Mouse (Mus musculus): ENCODE results near the gene Serpinb9e. TPM values are rescaled to one million over a fixed set of nuclear protein-coding genes. Genes with fewer than 3 reads are reported as not detected.
"Not testable (repeated sequence)": the region's sequence is repeated elsewhere in the genome, so short reads cannot be mapped to it uniquely, and the experiment has no call there.

The Serpinb9e gene
- polyA plus RNA-seq (2015; fragmentation: Nextera tagmentation; extraction: Ambion mirVana), result not detected in 2 replicates

DNA sequence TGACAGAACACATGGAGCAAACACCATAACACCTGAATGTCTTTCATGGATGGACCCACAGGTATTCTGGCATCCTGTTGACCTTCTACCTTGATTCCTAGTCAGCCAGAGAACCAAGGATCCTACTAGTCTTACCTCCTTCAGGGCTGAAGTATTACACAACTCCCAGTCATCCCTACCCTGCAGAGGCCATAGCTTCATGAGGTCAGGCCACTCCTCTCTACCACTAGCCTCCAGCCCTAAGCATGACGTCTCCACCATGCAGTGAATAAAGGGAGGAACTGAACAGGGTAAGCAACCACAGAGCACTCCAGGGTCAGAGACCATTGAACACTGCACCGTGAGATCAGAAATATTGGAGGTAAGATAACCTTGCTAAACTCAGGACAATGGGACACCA, at the start of gene Serpinb9e:
Gene Serpinb9e, plus strand, starts transcription at position 301 of the 400 bp plus-strand sequence.
- H3K36me3 ChIP-seq; H3K27me3 ChIP-seq (replicated peaks); H3K4me1 ChIP-seq; H3K9ac ChIP-seq; H3K27ac ChIP-seq (replicated peaks); H3K4me2 ChIP-seq; H3K4me3 ChIP-seq; H3K9me3 ChIP-seq; ATAC-seq (ENCODE audit: extremely low read depth, insufficient number of reproducible peaks, low FRiP score, low TSS enrichment): not testable (repeated sequence)
- 68% methylated on average over 2 of the region's 2 CpGs for WGBS

DNA sequence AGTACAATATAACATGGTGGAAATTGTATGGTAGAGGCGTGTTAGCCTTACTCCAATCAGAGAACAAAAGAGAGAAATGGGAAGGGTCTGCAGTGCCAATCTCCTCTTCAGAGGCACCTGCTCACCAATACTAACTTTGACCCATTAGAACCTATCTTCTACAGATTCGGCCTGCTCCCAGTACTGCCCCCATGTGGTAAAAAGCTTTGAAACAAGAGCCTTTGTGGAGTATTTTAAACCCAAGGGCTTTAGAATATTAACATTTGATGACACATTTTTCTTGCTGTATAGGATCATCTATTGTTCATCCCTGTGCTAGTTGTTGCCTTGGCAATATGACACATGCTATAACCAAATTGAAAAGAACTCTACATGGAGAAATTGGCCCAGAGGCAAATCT, 49.7 kb upstream of the Serpinb9e start:
- no peak overlapping the region for H3K27ac ChIP-seq (replicated peaks)
- no peaks in the 10 kb centered on the region for H3K9me3 ChIP-seq
- no peak for ATAC-seq (ENCODE audit: extremely low read depth, insufficient number of reproducible peaks, low FRiP score, low TSS enrichment)
- WGBS, result 42% methylated on average over 2 of the region's 2 CpGs
- no peak overlapping the region for H3K9ac ChIP-seq
- H3K4me2 ChIP-seq, result no peak overlapping the region
- H3K4me3 ChIP-seq, result no peak overlapping the region
- H3K36me3 ChIP-seq, result no peaks in the 10 kb centered on the region
- no peaks in the 10 kb centered on the region for H3K27me3 ChIP-seq (replicated peaks)
- H3K4me1 ChIP-seq, result no peaks in the 10 kb centered on the region

DNA sequence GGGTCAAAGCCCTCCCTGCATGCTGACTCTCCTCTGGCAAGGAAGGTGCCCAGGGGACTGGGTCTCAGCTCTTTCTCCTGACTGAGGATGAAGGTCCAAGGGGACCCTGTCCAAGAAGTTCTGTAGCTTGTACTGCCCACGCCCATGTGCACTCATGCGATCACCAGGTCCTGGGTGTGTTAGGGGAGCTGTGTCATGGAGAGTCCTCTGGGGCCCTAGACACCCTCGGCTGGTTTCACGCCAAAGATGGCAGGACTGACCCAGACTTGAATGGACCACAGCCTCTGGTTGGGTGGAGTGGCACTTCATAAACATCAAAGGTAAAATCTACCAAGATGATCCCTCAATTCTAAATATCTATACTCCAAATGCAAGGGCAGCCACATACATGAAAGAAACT, 59.2 kb downstream of the Serpinb9e start:
- H3K9me3 ChIP-seq; H3K9ac ChIP-seq; H3K27me3 ChIP-seq (replicated peaks); H3K4me1 ChIP-seq; ATAC-seq (ENCODE audit: extremely low read depth, insufficient number of reproducible peaks, low FRiP score, low TSS enrichment); H3K4me2 ChIP-seq; H3K36me3 ChIP-seq; H3K27ac ChIP-seq (replicated peaks); H3K4me3 ChIP-seq: not testable (repeated sequence)
- WGBS, result 69% methylated on average over 4 of the region's 4 CpGs

Other genes starting within 250 kb of the Serpinb9e start
- gene Serpinb9, start 246.4 kb upstream of the Serpinb9e start, polyA plus RNA-seq (2015; fragmentation: Nextera tagmentation; extraction: Ambion mirVana), result 7.8 and 8.2 TPM in 2 replicates
- 0.65 and 0.78 TPM in 2 replicates for gene Serpinb9b, start 222.2 kb upstream of the Serpinb9e start, polyA plus RNA-seq (2015; fragmentation: Nextera tagmentation; extraction: Ambion mirVana)
- not detected in 2 replicates for gene Serpinb1b, start 171.0 kb upstream of the Serpinb9e start, polyA plus RNA-seq (2015; fragmentation: Nextera tagmentation; extraction: Ambion mirVana)
- gene Serpinb9c, start 89.9 kb upstream of the Serpinb9e start, polyA plus RNA-seq (2015; fragmentation: Nextera tagmentation; extraction: Ambion mirVana), result not detected in 2 replicates
- gene Serpinb9d, start 56.7 kb upstream of the Serpinb9e start, polyA plus RNA-seq (2015; fragmentation: Nextera tagmentation; extraction: Ambion mirVana), result not detected in 2 replicates
- gene Serpinb9f, start 74.5 kb downstream of the Serpinb9e start, polyA plus RNA-seq (2015; fragmentation: Nextera tagmentation; extraction: Ambion mirVana), result not detected in 2 replicates
- not detected in 2 replicates for gene Gm11397, start 146.1 kb downstream of the Serpinb9e start, polyA plus RNA-seq (2015; fragmentation: Nextera tagmentation; extraction: Ambion mirVana)
- gene Serpinb9g, start 235.2 kb downstream of the Serpinb9e start, polyA plus RNA-seq (2015; fragmentation: Nextera tagmentation; extraction: Ambion mirVana), result not detected in 2 replicates